Mouse (Mus musculus) kidney, adult 10 weeks (tissue): Measurements from ENCODE around the gene Scarf2. TPM values are rescaled to one million over a fixed set of nuclear protein-coding genes. Genes with fewer than 3 reads are reported as not detected.

Source experiments
- polyA plus RNA-seq: library from polyadenylated mRNA; stranded (reverse); fragments of 350-450 nt; fragmentation: Illumina TruSeq; extraction: RNeasy Lipid Tissue Mini Kit (QIAGEN cat#74804); gene quantifications from one replicate; pipeline ENCODE4 v1.2.3, GENCODE M21; 2014; ENCODE audit warnings: low read depth, low replicate concordance

Gene Scarf2
- polyA plus RNA-seq = not detected

GRCm38 (mm10) chr16:17796971-17797811 is at the start of gene Scarf2:
Gene Scarf2, plus strand, starts transcription at chr16:17797282.

GRCm38 (mm10) chr16:17759344-17759773 is 37.7 kb upstream of the Scarf2 start, which contains the start of gene Klhl22:
Gene Klhl22, plus strand, starts transcription at chr16:17759618.

GRCm38 (mm10) chr16:17832821-17833220 is 35.7 kb downstream of the Scarf2 start, which contains the start of gene B830017H08Rik:
Gene B830017H08Rik, plus strand, starts transcription at chr16:17833121.

GRCm38 (mm10) chr16:17838051-17838450 is 41.0 kb downstream of the Scarf2 start, which contains the start of gene Car15:
Gene Car15, minus strand, starts transcription at chr16:17838364.

Other genes with a start within 250 kb of the Scarf2 start
- gene Lrrc74b, start 236.0 kb upstream of the Scarf2 start, polyA plus RNA-seq = not detected
- not detected for gene P2rx6, start 235.4 kb upstream of the Scarf2 start, polyA plus RNA-seq
- gene Slc7a4, start 214.1 kb upstream of the Scarf2 start, polyA plus RNA-seq = not detected
- gene Smpd4, start 177.9 kb upstream of the Scarf2 start, polyA plus RNA-seq = 17.9 TPM
- not detected for gene Ccdc74a, start 150.8 kb upstream of the Scarf2 start, polyA plus RNA-seq
- gene Med15, start 64.4 kb upstream of the Scarf2 start, polyA plus RNA-seq = 3.7 TPM
- gene Klhl22, start 37.7 kb upstream of the Scarf2 start, polyA plus RNA-seq = 11.0 TPM
- 1.5 TPM for gene B830017H08Rik, start 35.8 kb downstream of the Scarf2 start, polyA plus RNA-seq
- 10.1 TPM for gene Car15, start 41.1 kb downstream of the Scarf2 start, polyA plus RNA-seq
- gene Gm20518, start 94.4 kb downstream of the Scarf2 start, polyA plus RNA-seq = 0.12 TPM
- gene Tssk1, start 96.9 kb downstream of the Scarf2 start, polyA plus RNA-seq = not detected
- 6.5 TPM for gene Dgcr2, start 101.3 kb downstream of the Scarf2 start, polyA plus RNA-seq
- gene Tssk2, start 101.4 kb downstream of the Scarf2 start, polyA plus RNA-seq = not detected
- 1.9 TPM for gene Ess2, start 114.1 kb downstream of the Scarf2 start, polyA plus RNA-seq
- not detected for gene Gsc2, start 117.8 kb downstream of the Scarf2 start, polyA plus RNA-seq
- gene Slc25a1, start 130.9 kb downstream of the Scarf2 start, polyA plus RNA-seq = 19.7 TPM
- not detected for gene Vpreb2, start 183.1 kb downstream of the Scarf2 start, polyA plus RNA-seq